Mouse (Mus musculus) spleen, adult 2 months (tissue): ENCODE measurements around the gene Syt7.

ENCODE experiments used
- CTCF ChIP-seq: fragments of 200-500 bp; IDR thresholded peaks from 2 replicates; pipeline ENCODE4 v1.5.1; 2011; ENCODE audit warnings: mild to moderate bottlenecking, inconsistent platforms; ENCODE audit not compliant: insufficient read depth, insufficient read length, insufficient replicate concordance; ENCODE audit errors: extremely low read depth
- POLR2A ChIP-seq: fragments of 200-500 bp; IDR thresholded peaks from 2 replicates; pipeline ENCODE4 v1.6.1; 2011; ENCODE audit warnings: low read depth, low read length, inconsistent platforms

DNA sequence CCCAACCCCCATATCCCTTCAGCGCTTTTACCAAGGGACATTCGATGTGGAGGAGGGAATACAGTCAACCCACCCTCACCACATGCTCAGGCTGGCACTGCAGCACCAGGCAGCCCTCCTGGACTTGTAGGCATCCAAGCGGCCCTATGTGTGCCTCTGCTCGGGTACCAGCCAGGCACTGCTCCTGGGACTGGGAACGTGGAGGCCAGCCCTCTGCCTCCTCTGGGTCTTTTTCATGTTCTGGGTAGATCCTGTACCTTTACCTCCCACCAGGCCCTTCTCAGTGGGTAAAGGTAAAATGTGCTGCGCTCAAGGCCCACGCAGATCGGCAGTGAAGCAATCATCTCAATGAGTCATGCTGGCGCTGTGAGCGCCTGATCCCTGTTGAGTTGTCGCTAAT lies 71.0 kb downstream of the Syt7 start:
- TF ChIP-seq CTCF (no peak), POLR2A (no peak)
